Mouse (Mus musculus) midbrain, embryonic 10.5 days (tissue): Measurements from ENCODE around the gene Il18bp. TPM values are rescaled to one million over a fixed set of nuclear protein-coding genes. Genes with fewer than 3 reads are reported as not detected.
A peak's percentile ranks its signal among the peaks of the same experiment; 100 is the strongest.
"Not testable (repeated sequence)": the region's sequence is repeated elsewhere in the genome, so short reads cannot be mapped to it uniquely, and the experiment has no call there.

Experiments
- DNase-seq: peaks from one replicate; pipeline ENCODE4 v3.0.0-alpha.2; 2017; ENCODE audit warnings: low spot score
- H3K27ac ChIP-seq: fragments of 300-500 bp; sonication (generic); replicated peaks from 2 replicates; pipeline ENCODE4 v1.5.1; 2016; ENCODE audit warnings: mild to moderate bottlenecking
- H3K27me3 ChIP-seq: fragments of 300-500 bp; sonication (generic); 2 replicates; pipeline ENCODE4 v1.6.1; 2016; ENCODE audit warnings: low read depth, mild to moderate bottlenecking; ENCODE audit not compliant: poor library complexity, severe bottlenecking
- H3K36me3 ChIP-seq: fragments of 300-500 bp; sonication (generic); 2 replicates; pipeline ENCODE4 v1.6.1; 2016; ENCODE audit warnings: mild to moderate bottlenecking, moderate library complexity
- H3K4me1 ChIP-seq: fragments of 300-500 bp; sonication (generic); 2 replicates; pipeline ENCODE4 v1.6.1; 2016
- H3K4me3 ChIP-seq: fragments of 300-500 bp; sonication (generic); 2 replicates; pipeline ENCODE4 v1.5.1; 2016; ENCODE audit warnings: mild to moderate bottlenecking, moderate library complexity
- H3K9me3 ChIP-seq: fragments of 300-500 bp; sonication (generic); replicated peaks from 2 replicates; pipeline ENCODE4 v1.6.1; 2016; ENCODE audit warnings: mild to moderate bottlenecking
- WGBS: fragments of 180-500 bp; shearing (Covaris S2); methylation state at CpG from one replicate; pipeline ENCODE4 v1.1.7; 2016; 5-methylcytosine and 5-hydroxymethylcytosine counted together
- polyA plus RNA-seq: library from polyadenylated mRNA; unstranded; fragments of >200 nt; fragmentation: Nextera tagmentation; extraction: Ambion mirVana; gene quantifications from 2 replicates; pipeline ENCODE4 v1.2.1, GENCODE M21; 2016

Gene Il18bp
- polyA plus RNA-seq, 1 experiment from 2014 or later, result 3.8 TPM

DNA sequence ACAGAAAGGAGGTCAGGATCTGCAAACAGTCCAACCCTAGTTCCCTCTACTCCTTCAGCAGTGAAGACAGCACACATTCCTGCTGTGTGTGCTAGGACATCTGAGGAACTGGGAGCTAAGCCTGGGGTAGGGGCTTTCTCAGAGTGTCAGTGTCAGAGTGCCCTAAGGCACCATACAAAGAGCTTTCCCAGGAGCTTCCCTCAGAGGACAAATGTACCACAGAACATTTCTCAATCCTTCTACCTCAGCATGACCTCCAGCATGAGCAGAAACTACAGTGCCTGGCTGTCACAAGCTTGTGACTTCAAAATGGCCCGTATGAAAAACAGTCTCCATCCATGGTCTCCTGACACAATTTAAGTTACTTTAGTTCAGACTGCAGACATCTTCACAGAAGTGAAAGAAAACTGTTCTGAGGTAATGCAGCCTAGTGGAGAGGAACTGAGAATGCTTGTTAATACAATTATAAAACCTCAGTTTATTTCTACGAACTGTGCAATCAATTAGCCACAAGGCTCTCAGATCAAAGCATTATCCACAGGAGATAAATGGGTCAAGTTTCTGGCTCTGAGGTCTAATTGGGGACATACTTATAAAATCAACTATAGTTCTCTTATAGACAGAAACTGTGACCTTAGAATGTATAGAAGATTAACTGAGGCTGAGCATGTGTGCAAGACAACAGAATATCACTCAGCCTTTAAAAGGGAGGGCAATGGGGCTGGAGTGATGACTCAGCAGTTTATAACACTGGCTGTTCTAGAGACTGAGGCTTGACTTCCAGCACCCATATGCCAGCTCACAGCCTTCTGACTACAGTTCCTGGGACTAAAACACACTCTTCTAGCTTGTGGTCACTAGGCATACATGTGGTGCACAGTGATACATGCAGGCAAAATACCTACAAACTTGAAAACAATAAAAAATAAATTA lies 7.0 kb upstream of the Il18bp start:
- 93% methylated on average over 2 of the region's 2 CpGs for WGBS
- Histone ChIP-seq H3K4me1 (no peaks in the 10 kb centered on the region), H3K36me3 (peaks cover 93% of the 10 kb centered on the region), H3K27me3 (no peaks in the 10 kb centered on the region), H3K27ac (no peak overlapping the region), H3K4me3 (no peak overlapping the region), H3K9me3 (no peaks in the 10 kb centered on the region)
- DNase-seq, result no peak

DNA sequence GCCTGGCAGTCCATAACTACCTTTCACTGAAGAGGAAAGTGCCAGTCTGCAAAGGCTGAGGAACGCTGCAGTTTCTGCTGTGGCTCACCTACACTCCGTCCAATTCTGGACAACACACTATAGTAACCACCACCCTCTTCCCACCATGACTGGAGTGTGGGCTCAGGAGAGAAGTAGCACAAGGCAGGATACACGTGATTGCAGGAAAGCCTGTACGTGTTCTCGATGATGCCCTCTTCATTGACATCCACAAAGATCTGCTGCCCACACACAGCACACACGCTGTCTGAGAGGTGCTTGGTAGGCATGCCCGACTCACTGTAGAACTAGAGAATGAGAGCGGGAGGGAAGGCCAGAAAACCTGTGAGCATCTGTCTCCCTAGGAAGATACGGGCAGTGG lies 5.3 kb upstream of the Il18bp start:
- no peak overlapping the region for H3K4me3 ChIP-seq
- H3K27me3 ChIP-seq, result no peaks in the 10 kb centered on the region
- no peak for DNase-seq
- no peaks in the 10 kb centered on the region for H3K9me3 ChIP-seq
- peaks cover 96% of the 10 kb centered on the region for H3K36me3 ChIP-seq
- no peaks in the 10 kb centered on the region for H3K4me1 ChIP-seq
- WGBS, result 95% methylated on average over 9 of the region's 9 CpGs
- H3K27ac ChIP-seq, result no peak overlapping the region

DNA sequence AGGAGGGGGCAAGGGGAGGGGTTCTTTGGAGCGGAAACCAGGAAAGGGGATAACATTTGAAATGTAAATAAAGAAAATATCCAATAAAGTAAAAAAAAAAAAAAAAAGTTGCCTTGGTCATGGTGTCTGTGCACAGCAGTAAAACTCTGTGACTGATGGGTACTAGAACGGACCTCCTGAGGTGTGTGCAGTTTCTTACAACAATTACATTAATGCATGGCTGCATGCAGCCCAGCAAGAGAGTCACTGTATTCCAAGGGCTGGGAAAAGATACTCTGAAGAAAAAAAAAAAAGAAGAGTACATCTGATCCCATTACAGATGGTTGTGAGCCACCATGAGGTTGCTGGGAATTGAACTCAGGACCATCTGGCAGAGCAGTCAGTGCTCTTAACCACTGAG lies 2.4 kb upstream of the Il18bp start:
- not testable (repeated sequence) for H3K9me3 ChIP-seq, H3K27me3 ChIP-seq, DNase-seq, H3K4me1 ChIP-seq, H3K4me3 ChIP-seq, H3K27ac ChIP-seq
- WGBS, result 87% methylated on average over 2 of the region's 2 CpGs
- peaks cover 98% of the 10 kb centered on the region for H3K36me3 ChIP-seq

DNA sequence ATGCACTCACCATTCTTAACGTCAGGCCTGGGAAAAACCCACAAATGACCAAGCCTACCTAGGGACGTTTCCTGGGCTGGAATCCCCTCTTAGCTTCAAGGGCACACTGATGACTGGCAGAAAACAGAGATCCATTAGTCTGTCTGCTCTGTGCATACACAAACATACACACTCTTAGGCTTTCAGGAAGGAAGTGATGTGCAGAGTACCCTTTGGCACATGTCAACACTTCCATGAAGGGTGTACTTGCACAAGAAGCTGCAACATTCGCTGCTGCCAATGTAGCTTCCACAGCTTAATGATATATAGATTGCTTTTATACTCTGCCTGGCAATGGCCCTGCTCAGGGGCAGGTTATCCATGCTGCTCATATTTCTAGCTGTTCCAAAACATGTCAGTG lies 872 bp upstream of the Il18bp start:
- Histone ChIP-seq H3K36me3 (peaks cover 99% of the 10 kb centered on the region), H3K4me1 (no peaks in the 10 kb centered on the region), H3K27me3 (no peaks in the 10 kb centered on the region), H3K27ac (no peak overlapping the region), H3K4me3 (no peak overlapping the region), H3K9me3 (no peaks in the 10 kb centered on the region)
- WGBS, result 76% methylated on average over 3 of the region's 3 CpGs
- DNase-seq, result no peak

DNA sequence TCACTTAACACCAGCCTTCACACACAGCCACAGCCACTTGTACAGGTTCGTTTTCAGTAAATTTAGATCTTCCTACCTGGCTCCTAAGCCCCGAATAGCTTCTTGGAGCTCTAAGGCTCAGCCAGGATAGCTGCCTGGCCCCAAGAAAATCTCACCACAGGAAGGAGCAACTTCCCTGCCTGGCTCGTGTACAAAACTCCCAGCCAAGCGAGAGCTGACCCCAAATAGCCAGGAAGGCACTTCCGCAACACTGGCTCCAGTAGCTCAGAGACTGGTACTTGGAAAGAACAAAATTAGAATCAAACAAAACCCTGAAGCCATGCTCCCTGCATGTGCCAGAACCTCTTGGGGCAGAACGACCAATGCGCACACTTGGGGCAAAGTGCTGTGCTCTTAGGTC lies 456 bp downstream of the Il18bp start:
- H3K27me3 ChIP-seq, result no peaks in the 10 kb centered on the region
- no peak overlapping the region for H3K27ac ChIP-seq
- DNase-seq, result no peak
- H3K36me3 ChIP-seq, result peaks cover 99% of the 10 kb centered on the region
- H3K4me1 ChIP-seq, result no peaks in the 10 kb centered on the region
- WGBS, result 84% methylated on average over 7 of the region's 7 CpGs
- no peaks in the 10 kb centered on the region for H3K9me3 ChIP-seq
- H3K4me3 ChIP-seq, result no peak overlapping the region

DNA sequence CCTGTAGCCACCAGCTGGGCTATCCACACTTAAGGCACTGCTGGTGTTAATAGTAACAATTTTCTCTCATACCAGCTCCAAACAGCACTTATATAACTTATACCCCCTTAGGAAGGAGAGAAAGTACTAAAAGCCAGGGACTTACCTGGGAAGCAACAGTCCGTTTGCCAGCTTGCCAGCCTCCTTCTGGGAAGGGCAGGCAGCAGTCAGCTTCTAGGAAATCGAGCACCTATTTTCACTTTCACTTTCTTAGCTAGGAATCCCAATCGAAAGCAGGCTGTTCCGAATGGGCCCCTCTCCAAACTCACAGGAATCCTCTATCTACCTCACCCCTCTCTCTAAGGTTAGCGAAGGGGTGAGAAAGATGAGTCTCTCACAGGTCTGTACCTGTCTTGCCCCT lies 1.0 kb downstream of the Il18bp start:
- Histone ChIP-seq H3K36me3 (peaks cover 99% of the 10 kb centered on the region), H3K4me3 (no peak overlapping the region), H3K4me1 (no peaks in the 10 kb centered on the region), H3K9me3 (no peaks in the 10 kb centered on the region), H3K27ac (no peak overlapping the region), H3K27me3 (no peaks in the 10 kb centered on the region)
- WGBS, result 92% methylated on average over 5 of the region's 5 CpGs
- DNase-seq, result no peak

DNA sequence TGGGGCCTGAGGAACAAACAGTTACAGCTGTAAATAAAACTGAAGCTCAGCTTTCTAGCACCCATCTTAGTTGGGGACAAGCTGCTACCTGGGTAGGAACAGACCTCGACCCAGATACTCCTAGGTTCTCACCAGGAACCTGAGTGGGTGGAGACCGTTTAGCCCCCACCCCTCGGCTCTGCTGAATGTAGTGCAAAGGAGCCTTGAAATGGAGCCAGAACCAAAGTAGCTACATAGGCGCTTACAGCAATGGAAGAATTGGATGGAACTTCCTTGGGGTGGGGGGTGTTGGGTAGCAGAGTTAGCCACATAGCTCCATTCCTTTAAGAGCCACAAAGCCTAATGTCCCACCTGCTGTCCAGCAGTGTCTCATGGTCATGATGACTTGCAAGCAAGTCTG lies 1.6 kb downstream of the Il18bp start:
- Histone ChIP-seq H3K4me3 (no peak overlapping the region), H3K27me3 (no peaks in the 10 kb centered on the region), H3K27ac (no peak overlapping the region), H3K4me1 (no peaks in the 10 kb centered on the region), H3K9me3 (no peaks in the 10 kb centered on the region), H3K36me3 (peaks cover 99% of the 10 kb centered on the region)
- WGBS, result 84% methylated on average over 4 of the region's 4 CpGs
- no peak for DNase-seq

DNA sequence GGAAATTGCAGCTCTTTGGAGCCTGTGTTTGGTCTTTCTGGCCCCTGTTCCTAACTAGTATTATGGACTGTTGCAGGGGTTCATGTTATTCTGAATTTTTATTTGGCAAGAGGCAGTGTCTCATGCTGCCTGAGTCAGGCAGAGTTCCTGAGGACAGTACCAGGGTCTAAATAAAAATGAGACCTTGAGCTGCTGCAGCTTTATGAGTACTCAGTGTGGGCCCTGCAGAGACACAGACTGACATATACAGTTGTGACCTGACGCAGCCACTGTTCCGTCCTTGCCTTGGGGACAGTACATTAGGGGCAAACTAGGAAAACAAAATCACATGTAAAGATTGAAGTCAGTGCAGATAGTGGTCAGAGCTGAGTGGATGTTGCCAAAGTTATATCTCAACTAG lies 3.5 kb downstream of the Il18bp start:
- Histone ChIP-seq H3K27ac (no peak overlapping the region), H3K4me1 (no peaks in the 10 kb centered on the region), H3K36me3 (peaks cover 100% of the 10 kb centered on the region), H3K4me3 (no peak overlapping the region), H3K9me3 (no peaks in the 10 kb centered on the region), H3K27me3 (no peaks in the 10 kb centered on the region)
- no peak for DNase-seq
- 98% methylated on average over 2 of the region's 2 CpGs for WGBS

DNA sequence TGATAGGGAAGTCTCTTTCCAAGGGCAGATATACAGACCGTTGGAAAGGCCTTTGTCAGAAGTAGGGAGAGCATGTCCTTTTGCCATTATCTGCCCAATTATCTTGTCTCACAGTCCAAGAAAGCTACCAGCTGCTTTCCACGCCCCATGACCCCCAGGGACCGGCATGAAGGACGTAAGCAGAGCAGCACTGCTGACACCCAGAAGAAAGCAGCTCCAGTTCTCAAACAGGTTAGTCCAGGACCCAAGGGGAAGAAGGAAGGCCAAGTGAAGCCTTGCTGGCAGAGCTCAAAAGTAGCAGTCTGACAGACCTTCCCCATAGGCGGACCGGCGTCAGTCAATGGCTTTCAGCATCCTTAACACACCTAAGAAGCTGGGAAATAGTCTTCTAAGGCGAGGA lies 5.1 kb downstream of the Il18bp start:
- 92% methylated on average over 8 of the region's 8 CpGs for WGBS
- Histone ChIP-seq H3K9me3 (no peaks in the 10 kb centered on the region), H3K27me3 (no peaks in the 10 kb centered on the region), H3K36me3 (peaks cover 100% of the 10 kb centered on the region), H3K27ac (no peak overlapping the region), H3K4me3 (no peak overlapping the region), H3K4me1 (no peaks in the 10 kb centered on the region)
- DNase-seq, result no peak

DNA sequence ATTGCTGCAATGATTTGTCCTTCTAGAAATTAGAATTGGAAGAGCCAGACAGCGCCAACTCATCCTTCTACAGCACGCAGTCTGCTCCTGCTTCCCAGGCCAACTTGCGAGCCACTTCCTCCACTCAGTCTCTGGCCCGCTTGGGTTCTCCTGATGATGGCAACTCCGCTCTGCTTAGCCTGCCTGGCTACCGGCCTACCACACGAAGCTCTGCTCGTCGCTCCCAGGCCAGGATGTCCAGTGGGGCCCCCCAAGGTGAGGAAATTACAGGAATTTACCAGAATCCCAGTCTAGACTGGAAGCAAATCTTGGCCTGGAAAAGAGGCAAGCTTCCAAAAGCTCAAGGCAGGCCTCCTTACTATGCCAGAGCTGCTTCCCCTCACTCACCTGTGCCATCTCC lies 6.6 kb downstream of the Il18bp start:
- no peaks in the 10 kb centered on the region for H3K27me3 ChIP-seq
- H3K9me3 ChIP-seq, result no peaks in the 10 kb centered on the region
- H3K36me3 ChIP-seq, result peaks cover 100% of the 10 kb centered on the region
- no peak for DNase-seq
- no peak overlapping the region for H3K4me3 ChIP-seq
- H3K27ac ChIP-seq, result no peak overlapping the region
- no peaks in the 10 kb centered on the region for H3K4me1 ChIP-seq
- 92% methylated on average over 9 of the region's 9 CpGs for WGBS

DNA sequence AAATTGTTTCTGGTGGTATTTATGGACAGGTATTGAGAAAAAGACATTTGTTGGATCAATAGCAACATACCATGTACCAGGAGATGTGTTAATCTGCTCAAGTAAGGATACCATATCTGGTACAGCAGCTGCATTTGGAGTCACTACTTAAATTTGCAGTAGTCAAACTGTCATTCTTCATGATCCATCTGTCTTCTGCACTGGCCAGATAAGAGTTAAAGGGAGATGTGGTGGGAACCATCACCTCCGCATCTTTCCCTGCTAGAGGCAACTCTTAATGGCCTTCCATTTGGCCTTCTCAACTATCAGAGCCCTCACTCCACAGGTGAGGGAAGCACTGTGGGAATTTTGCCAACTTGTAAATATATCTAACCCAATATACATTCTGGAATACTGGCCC lies 12.0 kb downstream of the Il18bp start:
- H3K36me3 ChIP-seq, result peaks cover 100% of the 10 kb centered on the region
- no peaks in the 10 kb centered on the region for H3K27me3 ChIP-seq
- H3K9me3 ChIP-seq, result no peaks in the 10 kb centered on the region
- no peak overlapping the region for H3K4me3 ChIP-seq
- H3K27ac ChIP-seq, result no peak overlapping the region
- 92% methylated on average over 1 of the region's 1 CpGs for WGBS
- no peak for DNase-seq
- no peaks in the 10 kb centered on the region for H3K4me1 ChIP-seq

DNA sequence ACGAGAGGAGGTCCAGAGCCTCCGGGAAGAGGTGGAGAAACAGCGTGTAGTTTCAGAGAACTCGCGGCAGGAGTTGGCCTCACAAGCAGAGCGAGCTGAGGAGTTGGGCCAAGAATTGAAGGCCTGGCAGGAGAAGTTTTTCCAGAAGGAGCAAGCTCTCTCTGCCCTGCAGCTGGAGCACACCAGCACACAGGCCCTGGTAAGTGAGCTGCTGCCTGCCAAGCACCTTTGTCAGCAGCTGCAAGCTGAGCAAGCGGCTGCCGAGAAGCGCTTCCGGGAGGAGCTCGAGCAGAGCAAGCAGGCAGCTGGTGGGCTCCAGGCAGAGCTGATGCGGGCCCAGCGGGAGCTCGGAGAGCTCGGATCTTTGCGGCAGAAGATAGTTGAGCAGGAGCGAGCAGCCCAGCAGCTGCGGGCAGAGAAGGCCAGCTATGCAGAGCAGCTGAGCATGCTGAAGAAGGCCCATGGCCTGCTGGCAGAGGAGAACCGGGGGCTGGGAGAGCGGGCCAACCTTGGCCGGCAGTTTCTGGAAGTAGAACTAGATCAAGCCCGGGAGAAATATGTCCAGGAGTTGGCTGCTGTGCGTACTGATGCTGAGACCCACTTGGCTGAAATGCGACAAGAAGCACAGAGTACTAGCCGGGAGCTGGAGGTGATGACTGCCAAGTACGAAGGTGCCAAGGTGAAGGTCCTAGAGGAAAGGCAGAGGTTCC lies 17.4 kb downstream of the Il18bp start:
- DNase-seq, result no peak
- no peaks in the 10 kb centered on the region for H3K4me1 ChIP-seq
- 0 out of 2 replicates have a peak overlapping the region, but pooled peaks have one; percentile 53 for H3K27ac ChIP-seq
- 93% methylated on average over 26 of the region's 26 CpGs for WGBS
- H3K9me3 ChIP-seq, result no peaks in the 10 kb centered on the region
- no peaks in the 10 kb centered on the region for H3K27me3 ChIP-seq
- H3K4me3 ChIP-seq, result no peak overlapping the region
- peaks cover 100% of the 10 kb centered on the region for H3K36me3 ChIP-seq

DNA sequence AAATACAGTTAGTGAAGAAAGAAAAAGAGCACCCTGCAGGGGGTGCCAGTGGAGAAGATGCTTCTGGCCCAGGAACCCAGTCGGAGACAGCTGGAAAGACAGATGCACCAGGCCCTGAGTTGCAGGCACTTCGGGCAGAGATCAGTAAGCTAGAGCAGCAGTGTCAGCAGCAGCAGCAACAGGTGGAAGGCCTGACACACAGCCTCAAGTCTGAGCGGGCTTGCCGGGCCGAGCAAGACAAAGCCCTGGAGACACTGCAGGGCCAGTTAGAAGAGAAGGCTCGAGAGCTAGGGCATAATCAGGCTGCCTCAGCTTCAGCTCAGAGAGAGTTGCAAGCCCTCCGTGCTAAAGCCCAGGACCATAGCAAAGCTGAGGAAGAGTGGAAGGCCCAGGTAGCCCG lies 18.2 kb downstream of the Il18bp start:
- H3K36me3 ChIP-seq, result peaks cover 100% of the 10 kb centered on the region
- H3K4me3 ChIP-seq, result no peak overlapping the region
- 91% methylated on average over 8 of the region's 8 CpGs for WGBS
- no peaks in the 10 kb centered on the region for H3K27me3 ChIP-seq
- H3K4me1 ChIP-seq, result no peaks in the 10 kb centered on the region
- DNase-seq, result no peak
- no peaks in the 10 kb centered on the region for H3K9me3 ChIP-seq
- no peak overlapping the region for H3K27ac ChIP-seq
